Mouse (Mus musculus) thymus, postnatal 4 days (tissue): ENCODE data around the gene Ube2d1.

Source experiments
- DNase-seq: peaks from one replicate; pipeline ENCODE4 v3.0.0; 2021

Gene Ube2d1

GRCm38 (mm10) chr10:71285126-71285580, at the start of gene Ube2d1:
Ube2d1 (minus strand) TSS chr10:71285262.
- DNase-seq, result peak; percentile 91

- DNase-seq, result no peak
These were observed 47.8 kb upstream of the Ube2d1 start for GRCm38 (mm10) chr10:71332859-71333258.

- peak; percentile 30 for DNase-seq
These were observed 47.3 kb upstream of the Ube2d1 start for GRCm38 (mm10) chr10:71332376-71332775.

GRCm38 (mm10) chr10:71331908-71332307, 46.8 kb upstream of the Ube2d1 start:
- no peak for DNase-seq

GRCm38 (mm10) chr10:71330070-71330469, 45.0 kb upstream of the Ube2d1 start:
- DNase-seq, result no peak

- DNase-seq, result no peak
These were observed 44.2 kb upstream of the Ube2d1 start for GRCm38 (mm10) chr10:71329295-71329694.

- no peak for DNase-seq
These were observed 43.8 kb upstream of the Ube2d1 start for GRCm38 (mm10) chr10:71328870-71329269.

- DNase-seq, result no peak
These were observed 43.3 kb upstream of the Ube2d1 start for GRCm38 (mm10) chr10:71328382-71328781.

- DNase-seq, result no peak
These were observed 42.3 kb upstream of the Ube2d1 start for GRCm38 (mm10) chr10:71327386-71327785.

GRCm38 (mm10) chr10:71326789-71327188, 41.7 kb upstream of the Ube2d1 start:
- peak; percentile 78 for DNase-seq

GRCm38 (mm10) chr10:71326123-71326522, 41.1 kb upstream of the Ube2d1 start:
- DNase-seq, result no peak

GRCm38 (mm10) chr10:71323669-71324068, 38.6 kb upstream of the Ube2d1 start:
- DNase-seq, result no peak

- no peak for DNase-seq
These were observed 31.4 kb upstream of the Ube2d1 start for GRCm38 (mm10) chr10:71316497-71316896.

- DNase-seq, result no peak
These were observed 31.0 kb upstream of the Ube2d1 start for GRCm38 (mm10) chr10:71316056-71316455.

- no peak for DNase-seq
These were observed 29.5 kb upstream of the Ube2d1 start for GRCm38 (mm10) chr10:71314596-71314995.

GRCm38 (mm10) chr10:71310288-71310687, 25.2 kb upstream of the Ube2d1 start:
- DNase-seq, result no peak

- no peak for DNase-seq
These were observed 23.1 kb upstream of the Ube2d1 start for GRCm38 (mm10) chr10:71308199-71308598.

GRCm38 (mm10) chr10:71306759-71307158, 21.7 kb upstream of the Ube2d1 start:
- no peak for DNase-seq

- peak; percentile 72 for DNase-seq
These were observed 21.1 kb upstream of the Ube2d1 start for GRCm38 (mm10) chr10:71306190-71306589.

GRCm38 (mm10) chr10:71302490-71302889, 17.4 kb upstream of the Ube2d1 start:
- peak; percentile 66 for DNase-seq

- peak; percentile 38 for DNase-seq
These were observed 15.1 kb upstream of the Ube2d1 start for GRCm38 (mm10) chr10:71300161-71300560.

GRCm38 (mm10) chr10:71293245-71293644, 8.2 kb upstream of the Ube2d1 start:
- peak; percentile 19 for DNase-seq

GRCm38 (mm10) chr10:71292254-71292653, 7.2 kb upstream of the Ube2d1 start:
- peak; percentile 62 for DNase-seq

GRCm38 (mm10) chr10:71291801-71292200, 6.7 kb upstream of the Ube2d1 start:
- DNase-seq, result peak; percentile 37

- peak; percentile 19 for DNase-seq
These were observed 6.2 kb upstream of the Ube2d1 start for GRCm38 (mm10) chr10:71291179-71291661.
